Mouse (Mus musculus): ENCODE results near the gene Rnf212b.

GRCm38 (mm10) chr14:54856703-54857102 is 42.8 kb downstream of the Rnf212b start:
- TF ChIP-seq CTCF (IDR thresholded peaks at IDR 0.05; ENCODE audit: low read depth) = no peak
- TF ChIP-seq EP300 (IDR thresholded peaks at IDR 0.05; ENCODE audit: low read depth) = no peak
